Mouse (Mus musculus) myocyte (in vitro differentiated cells): ENCODE data around the gene Eci2.

ENCODE experiments used
- E2F4 ChIP-seq: IDR thresholded peaks from one replicate; pipeline ENCODE4 v1.6.1; 2011; ENCODE audit warnings: mild to moderate bottlenecking, control low read depth, moderate library complexity; ENCODE audit not compliant: insufficient read depth
- MAX ChIP-seq: IDR thresholded peaks from one replicate; pipeline ENCODE4 v1.6.1; 2011; ENCODE audit warnings: low read depth, mild to moderate bottlenecking, control low read depth
- MYOG ChIP-seq, 3 experiments: IDR thresholded peaks; one replicate each; pipeline ENCODE4 v1.6.1; 2011; ENCODE audit warnings: control low read depth in 2 of 3, low read depth in 2 of 3, mild to moderate bottlenecking in 2 of 3; ENCODE audit not compliant: insufficient read length in 2 of 3, control insufficient read depth in 1 of 3, insufficient read depth in 1 of 3
- POLR2A ChIP-seq: IDR thresholded peaks from one replicate; pipeline ENCODE4 v1.6.1; 2011; ENCODE audit warnings: low read depth, mild to moderate bottlenecking, control low read depth, moderate library complexity; ENCODE audit not compliant: insufficient read length
- POLR2AphosphoS2 ChIP-seq: IDR thresholded peaks from one replicate; pipeline ENCODE4 v1.6.1; 2011; ENCODE audit warnings: low read depth, control low read depth; ENCODE audit not compliant: insufficient read length
- SRF ChIP-seq: IDR thresholded peaks from one replicate; pipeline ENCODE4 v1.6.1; 2011; ENCODE audit warnings: low read depth; ENCODE audit not compliant: control insufficient read depth, insufficient read length
- TCF12 ChIP-seq: IDR thresholded peaks from one replicate; pipeline ENCODE4 v1.6.1; 2011; ENCODE audit warnings: mild to moderate bottlenecking, control low read depth; ENCODE audit not compliant: poor library complexity, insufficient read depth, severe bottlenecking
- TCF3 ChIP-seq: IDR thresholded peaks from one replicate; pipeline ENCODE4 v1.6.1; 2011; ENCODE audit warnings: low read depth, control low read depth; ENCODE audit not compliant: insufficient read length
- USF1 ChIP-seq: IDR thresholded peaks from one replicate; pipeline ENCODE4 v1.6.1; 2011; ENCODE audit warnings: low read depth, mild to moderate bottlenecking, control low read depth, moderate library complexity

DNA sequence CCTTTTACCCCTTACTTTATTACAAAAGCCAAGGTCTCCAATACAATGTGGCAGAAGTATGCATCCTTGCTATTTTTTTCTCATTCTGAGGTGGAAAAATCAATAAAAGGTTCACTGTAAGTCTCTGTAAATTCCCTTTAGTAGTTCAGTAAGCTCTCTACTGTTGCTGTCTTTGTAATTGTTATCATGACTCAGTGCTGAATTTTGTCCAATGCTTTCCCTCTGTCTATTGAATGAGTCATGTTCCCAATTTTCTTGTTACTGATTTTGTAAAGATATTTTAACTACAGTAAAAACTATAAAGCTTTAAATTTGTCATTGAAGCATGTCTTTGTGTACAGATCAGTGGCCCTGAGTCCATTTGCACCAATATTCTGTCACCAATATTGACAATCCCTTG, 84.5 kb downstream of the Eci2 start:
- TF ChIP-seq POLR2A (no peak), SRF (no peak), USF1 (no peak), MYOG (IDR thresholded peaks at IDR 0.05; ENCODE audit: control insufficient read depth in 1 of 3, insufficient read depth in 1 of 3, insufficient read length in 2 of 3, low read depth in 2 of 3) (no peak), POLR2AphosphoS2 (no peak), TCF3 (no peak), E2F4 (no peak), MAX (no peak), TCF12 (no peak)
